Mouse (Mus musculus): ENCODE results near the gene Tacc2.

GRCm38 (mm10) chr7:130732908-130733307 lies 155.7 kb downstream of the Tacc2 start:
- no peak for TF ChIP-seq CTCF (IDR thresholded peaks at IDR 0.05; ENCODE audit: low read depth, low read length)
- TF ChIP-seq EP300 (IDR thresholded peaks at IDR 0.05; ENCODE audit: insufficient read depth, low read depth, low read length): no peak
- TF ChIP-seq POLR2A (IDR thresholded peaks at IDR 0.05; ENCODE audit: insufficient read depth, low read length): no peak

All from ES-Bruce4 (cell line).